Mouse (Mus musculus) left cerebral cortex, adult 8-10 months (tissue): ENCODE data around the gene Mgat4c. TPM values are rescaled to one million over a fixed set of nuclear protein-coding genes. Genes with fewer than 3 reads are reported as not detected.

Source experiments
- microRNA-seq, 2 experiments: library from miRNA; unstranded; fragments of <30 nt; microRNA quantifications; one replicate each; pipeline ENCODE4 v1.2.0; 2022
- total RNA-seq, 4 experiments: library from RNA; stranded (reverse); gene quantifications; 2 replicates each; pipeline ENCODE4 v1.2.4; 2022

The Mgat4c gene
- total RNA-seq, 4 experiments from 2014 or later: 15.4 to 22.6 (median 18.2) TPM

Small RNA genes within 50 kb of the gene (microRNA-seq; reads per million reads assigned to microRNA genes)
- gene Mir3059: 41.2 to 61.1 reads per million in 2 experiments
